Mouse (Mus musculus): ENCODE measurements around the gene Pdk1.

GRCm38 (mm10) chr2:71936711-71937110, 63.7 kb downstream of the Pdk1 start:
- TF ChIP-seq POLR2A (IDR thresholded peaks at IDR 0.05; ENCODE audit: extremely low read depth, insufficient read depth, low read length) (no peak), CTCF (IDR thresholded peaks at IDR 0.05; ENCODE audit: low read depth, low read length) (no peak)
